Mouse (Mus musculus): ENCODE results near the gene Tfdp2. TPM values are rescaled to one million over a fixed set of nuclear protein-coding genes. Genes with fewer than 3 reads are reported as not detected.

Gene Tfdp2
- polyA plus RNA-seq, 1 experiment = 17.0 TPM

DNA sequence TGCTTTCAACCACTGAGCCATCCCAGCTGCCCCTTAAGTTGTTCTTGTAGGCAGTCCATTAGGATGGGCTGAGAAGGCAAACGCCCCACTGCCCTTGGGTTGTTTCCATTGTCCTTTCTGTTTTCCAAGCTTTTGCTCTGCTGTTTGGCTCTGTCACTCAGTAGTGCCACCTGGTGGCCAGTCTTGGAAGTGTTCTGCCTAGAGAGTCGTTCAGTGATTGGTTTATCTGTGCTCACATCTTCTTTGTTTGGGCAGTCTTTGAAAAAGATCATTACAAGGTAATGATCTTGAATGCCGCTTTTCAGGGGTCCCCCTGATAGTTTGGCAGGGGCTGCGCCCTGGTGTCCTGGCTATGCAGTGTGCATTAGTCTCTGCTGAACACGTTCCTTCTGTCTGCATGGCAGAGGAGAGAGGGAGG is 28.9 kb upstream of the Tfdp2 start:
- Histone ChIP-seq H3K4me1 (ENCODE audit: control insufficient read depth, insufficient read depth, insufficient read length) (no peaks in the 10 kb centered on the region), H3K27me3 (ENCODE audit: control insufficient read depth, insufficient read depth, low read length) (no peaks in the 10 kb centered on the region; the same call in 1 of the 2 replicates), H3K4me3 (ENCODE audit: extremely low read depth, insufficient read depth, insufficient read length) (no peak overlapping the region), H3K27ac (ENCODE audit: insufficient read depth, low read length) (no peak overlapping the region), H3K36me3 (ENCODE audit: control insufficient read depth, insufficient read depth, low read length) (no peaks in the 10 kb centered on the region)
- peak; percentile 27 to 55 for DNase-seq (ENCODE audit: low read depth in 1 of 2, low spot score in 2 of 2)
- 48% methylated on average over 5 of the region's 5 CpGs for WGBS
- TF ChIP-seq POLR2A (IDR thresholded peaks at IDR 0.05; ENCODE audit: low read depth, low read length) (no peak), CTCF (IDR thresholded peaks at IDR 0.05; ENCODE audit: extremely low read depth, insufficient read depth, insufficient read length, insufficient replicate concordance) (peak; percentile 72; the same call in 1 of the 2 replicates)

DNA sequence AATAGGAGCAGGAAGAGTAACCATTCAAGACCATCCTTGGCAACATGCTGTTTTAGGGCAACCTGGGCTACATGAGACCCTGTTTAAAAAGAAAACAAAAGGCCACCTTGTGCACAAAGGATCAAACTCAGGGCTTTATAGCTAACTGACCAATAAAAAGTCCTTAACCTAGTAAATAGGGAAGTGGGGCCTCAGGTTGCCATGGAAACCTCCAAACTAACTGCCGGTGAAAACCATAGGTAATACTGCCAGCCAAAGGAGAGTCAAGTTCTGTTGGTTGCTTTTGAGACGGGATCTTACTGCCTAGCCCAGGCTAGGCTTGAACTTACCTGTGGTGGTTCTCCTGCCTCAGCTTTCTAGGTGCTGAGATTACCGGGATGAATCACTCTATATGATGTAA is 25.5 kb upstream of the Tfdp2 start:
- H3K4me1 ChIP-seq (ENCODE audit: control insufficient read depth, insufficient read depth, insufficient read length) = no peaks in the 10 kb centered on the region
- H3K36me3 ChIP-seq (ENCODE audit: control insufficient read depth, insufficient read depth, low read length) = no peaks in the 10 kb centered on the region
- no peak for DNase-seq (ENCODE audit: low read depth in 1 of 2, low spot score in 2 of 2)
- no peak overlapping the region for H3K27ac ChIP-seq (ENCODE audit: insufficient read depth, low read length)
- no peak overlapping the region for H3K4me3 ChIP-seq (ENCODE audit: extremely low read depth, insufficient read depth, insufficient read length)
- WGBS = 42% methylated on average over 3 of the region's 3 CpGs
- no peak for TF ChIP-seq CTCF (IDR thresholded peaks at IDR 0.05; ENCODE audit: extremely low read depth, insufficient read depth, insufficient read length, insufficient replicate concordance)
- no peak for TF ChIP-seq POLR2A (IDR thresholded peaks at IDR 0.05; ENCODE audit: low read depth, low read length)
- H3K27me3 ChIP-seq (ENCODE audit: control insufficient read depth, insufficient read depth, low read length) = no peaks in the 10 kb centered on the region; the same call in 1 of the 2 replicates

DNA sequence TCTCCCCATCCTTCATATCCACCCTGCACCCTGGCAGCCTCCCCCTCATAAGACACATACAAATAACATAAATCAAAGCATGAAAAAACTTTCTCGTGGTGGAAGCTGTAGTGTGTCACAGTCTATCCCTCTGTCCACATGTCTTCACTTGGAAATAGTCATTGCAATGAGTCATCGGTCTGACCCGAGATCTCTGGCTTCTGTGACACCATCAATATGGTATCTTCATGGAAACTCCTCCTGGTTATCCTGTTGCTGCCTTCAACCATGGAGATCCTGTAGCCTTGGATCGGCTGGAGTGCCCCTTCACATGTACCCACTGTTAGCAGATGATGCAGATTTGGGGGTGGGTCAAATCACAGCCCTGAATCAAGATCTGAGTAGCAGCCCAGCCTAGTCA is 11.2 kb upstream of the Tfdp2 start:
- WGBS = 83% methylated on average over 4 of the region's 4 CpGs
- H3K27me3 ChIP-seq (ENCODE audit: control insufficient read depth, insufficient read depth, low read length) = no peaks in the 10 kb centered on the region
- no peaks in the 10 kb centered on the region for H3K36me3 ChIP-seq (ENCODE audit: control insufficient read depth, insufficient read depth, low read length)
- no peak for TF ChIP-seq CTCF (IDR thresholded peaks at IDR 0.05; ENCODE audit: extremely low read depth, insufficient read depth, insufficient read length, insufficient replicate concordance)
- no peak for TF ChIP-seq POLR2A (IDR thresholded peaks at IDR 0.05; ENCODE audit: low read depth, low read length)
- no peak overlapping the region for H3K27ac ChIP-seq (ENCODE audit: insufficient read depth, low read length)
- no peaks in the 10 kb centered on the region for H3K4me1 ChIP-seq (ENCODE audit: control insufficient read depth, insufficient read depth, insufficient read length)
- H3K4me3 ChIP-seq (ENCODE audit: extremely low read depth, insufficient read depth, insufficient read length) = no peak overlapping the region
- DNase-seq (ENCODE audit: low read depth in 1 of 2, low spot score in 2 of 2) = no peak

DNA sequence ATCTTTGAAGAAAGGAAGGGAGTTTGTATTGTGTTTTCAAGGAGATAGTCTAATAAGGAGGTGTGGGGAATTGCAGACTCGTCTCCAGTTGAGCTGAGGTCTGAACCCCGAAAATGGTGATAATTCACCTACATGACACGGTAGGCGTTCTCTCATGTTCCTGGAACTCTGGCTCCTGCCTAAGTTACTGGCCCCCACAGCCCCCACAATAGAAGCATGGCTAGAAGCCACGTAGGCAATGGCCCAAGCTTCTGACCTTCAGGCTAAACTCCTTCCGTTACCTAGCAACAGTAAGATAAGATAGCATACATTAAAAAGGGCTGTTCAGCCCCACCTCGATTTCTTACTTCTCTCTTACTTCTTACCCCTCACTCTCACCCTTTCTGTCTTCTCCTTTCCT is 9.4 kb upstream of the Tfdp2 start:
- Histone ChIP-seq H3K4me1 (ENCODE audit: control insufficient read depth, insufficient read depth, insufficient read length) (no peaks in the 10 kb centered on the region), H3K27me3 (ENCODE audit: control insufficient read depth, insufficient read depth, low read length) (no peaks in the 10 kb centered on the region), H3K27ac (ENCODE audit: insufficient read depth, low read length) (no peak overlapping the region), H3K36me3 (ENCODE audit: control insufficient read depth, insufficient read depth, low read length) (no peaks in the 10 kb centered on the region), H3K4me3 (ENCODE audit: extremely low read depth, insufficient read depth, insufficient read length) (no peak overlapping the region)
- TF ChIP-seq CTCF (IDR thresholded peaks at IDR 0.05; ENCODE audit: extremely low read depth, insufficient read depth, insufficient read length, insufficient replicate concordance) (no peak), POLR2A (IDR thresholded peaks at IDR 0.05; ENCODE audit: low read depth, low read length) (no peak)
- no peak for DNase-seq (ENCODE audit: low read depth in 1 of 2, low spot score in 2 of 2)
- 80% methylated on average over 7 of the region's 7 CpGs for WGBS

DNA sequence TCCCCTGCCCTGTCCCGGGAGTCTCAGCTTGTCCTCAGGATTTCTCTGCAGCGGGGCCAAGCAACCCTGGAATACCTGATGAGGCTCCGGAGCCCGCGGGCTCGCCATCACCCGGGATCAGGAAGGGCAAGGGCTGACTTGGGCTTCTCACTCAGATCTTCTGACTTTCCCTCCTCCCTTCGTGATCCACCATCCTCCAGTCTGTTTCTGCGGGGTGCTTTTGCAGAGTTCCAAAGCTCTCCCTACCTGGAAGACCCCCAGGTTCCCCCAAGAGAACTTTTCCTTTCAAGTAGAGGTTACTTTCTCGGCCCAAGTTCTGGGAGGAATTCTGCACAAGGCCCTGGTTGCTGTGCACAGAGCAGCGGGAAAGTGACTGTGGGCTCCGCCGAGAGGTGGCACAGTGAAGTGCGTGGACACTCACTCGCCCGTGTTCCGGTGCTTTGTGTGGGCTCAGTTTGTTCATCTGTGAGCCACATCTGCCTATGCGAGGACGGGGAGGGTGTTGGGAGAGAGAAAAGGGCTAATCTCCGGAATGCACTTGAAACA is 634 bp downstream of the Tfdp2 start:
- no peaks in the 10 kb centered on the region; the same call in 1 of the 2 replicates for H3K4me1 ChIP-seq (ENCODE audit: control insufficient read depth, insufficient read depth, insufficient read length)
- peak overlapping the region; percentile 95 for H3K4me3 ChIP-seq (ENCODE audit: extremely low read depth, insufficient read depth, insufficient read length)
- WGBS = 2% methylated on average over 20 of the region's 20 CpGs
- H3K27me3 ChIP-seq (ENCODE audit: control insufficient read depth, insufficient read depth, low read length) = no peaks in the 10 kb centered on the region
- H3K27ac ChIP-seq (ENCODE audit: insufficient read depth, low read length) = peak overlapping the region; percentile 67
- peak in 1 of 2 experiments; percentile 29 for DNase-seq (ENCODE audit: low read depth in 1 of 2, low spot score in 2 of 2)
- H3K36me3 ChIP-seq (ENCODE audit: control insufficient read depth, insufficient read depth, low read length) = no peaks in the 10 kb centered on the region
- TF ChIP-seq CTCF (IDR thresholded peaks at IDR 0.05; ENCODE audit: extremely low read depth, insufficient read depth, insufficient read length, insufficient replicate concordance) (no peak), POLR2A (IDR thresholded peaks at IDR 0.05; ENCODE audit: low read depth, low read length) (no peak)

DNA sequence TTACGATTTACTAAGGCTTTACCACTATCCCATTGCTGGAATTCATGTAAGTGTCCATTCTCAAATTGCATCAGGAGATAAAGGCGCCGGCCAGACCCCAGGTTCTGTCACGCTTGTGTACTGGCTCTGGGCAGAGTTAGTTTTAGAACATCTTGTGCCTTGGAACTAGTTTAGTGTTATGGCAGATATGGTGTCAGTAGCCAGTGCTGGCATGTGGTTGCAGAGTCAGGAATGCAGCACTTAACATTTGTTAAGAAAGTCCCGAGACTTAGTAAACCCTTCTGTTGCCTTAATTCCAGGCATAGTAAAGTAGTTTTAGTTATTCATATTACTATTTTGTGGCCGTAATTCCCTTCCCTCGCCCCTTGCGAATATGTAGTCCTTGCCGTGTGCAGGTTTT is 1.7 kb downstream of the Tfdp2 start:
- H3K27ac ChIP-seq (ENCODE audit: insufficient read depth, low read length) = no peak overlapping the region
- WGBS = 94% methylated on average over 9 of the region's 9 CpGs
- DNase-seq (ENCODE audit: low read depth in 1 of 2, low spot score in 2 of 2) = no peak
- no peaks in the 10 kb centered on the region for H3K36me3 ChIP-seq (ENCODE audit: control insufficient read depth, insufficient read depth, low read length)
- H3K4me1 ChIP-seq (ENCODE audit: control insufficient read depth, insufficient read depth, insufficient read length) = no peaks in the 10 kb centered on the region; the same call in 1 of the 2 replicates
- H3K27me3 ChIP-seq (ENCODE audit: control insufficient read depth, insufficient read depth, low read length) = no peaks in the 10 kb centered on the region
- no peak for TF ChIP-seq POLR2A (IDR thresholded peaks at IDR 0.05; ENCODE audit: low read depth, low read length)
- no peak overlapping the region for H3K4me3 ChIP-seq (ENCODE audit: extremely low read depth, insufficient read depth, insufficient read length)

DNA sequence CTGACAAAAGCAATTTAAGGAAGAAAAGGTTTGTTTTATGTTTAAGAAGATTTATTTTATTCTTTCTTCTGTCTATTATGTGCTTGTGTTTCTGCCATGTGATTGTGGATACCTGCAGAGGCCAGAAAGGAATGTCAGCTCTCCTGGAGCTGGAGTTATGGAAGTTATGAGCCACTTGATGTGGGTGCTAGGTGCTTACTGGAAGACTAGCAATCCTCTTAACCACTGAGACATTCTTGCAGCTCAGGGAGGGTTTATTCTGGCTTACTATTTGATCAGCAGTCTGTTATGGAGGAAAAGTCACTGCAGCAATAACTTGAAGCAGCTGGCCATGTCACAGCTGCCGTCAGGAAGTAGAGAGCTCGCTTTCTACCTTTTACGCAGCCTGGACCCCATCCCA is 7.6 kb downstream of the Tfdp2 start:
- 94% methylated on average over 3 of the region's 3 CpGs for WGBS
- DNase-seq (ENCODE audit: low read depth in 1 of 2, low spot score in 2 of 2) = no peak
- Histone ChIP-seq H3K4me1 (ENCODE audit: control insufficient read depth, insufficient read depth, insufficient read length) (peaks cover 2% of the 10 kb centered on the region; the same call in 1 of the 2 replicates), H3K27me3 (ENCODE audit: control insufficient read depth, insufficient read depth, low read length) (no peaks in the 10 kb centered on the region), H3K27ac (ENCODE audit: insufficient read depth, low read length) (no peak overlapping the region), H3K4me3 (ENCODE audit: extremely low read depth, insufficient read depth, insufficient read length) (no peak overlapping the region), H3K36me3 (ENCODE audit: control insufficient read depth, insufficient read depth, low read length) (no peaks in the 10 kb centered on the region)
- TF ChIP-seq POLR2A (IDR thresholded peaks at IDR 0.05; ENCODE audit: low read depth, low read length) = no peak
- no peak for TF ChIP-seq CTCF (IDR thresholded peaks at IDR 0.05; ENCODE audit: extremely low read depth, insufficient read depth, insufficient read length, insufficient replicate concordance)
